Mouse (Mus musculus): ENCODE data around the gene Scimp. TPM values are rescaled to one million over a fixed set of nuclear protein-coding genes. Genes with fewer than 3 reads are reported as not detected.

Scimp gene
- total and polyA plus RNA-seq, 2 experiments from 2014 or later = 0.14 TPM; not detected in 1

- ATAC-seq (peak; percentile 70; the same call in 1 of the 2 replicates), DNase-seq (ENCODE audit: low spot score) (peak; percentile 89)
- no peak overlapping the region for H3K4me2 ChIP-seq (ENCODE audit: low read depth, low read length)
Observed at GRCm38 (mm10) chr11:70755645-70756044, 56.7 kb downstream of the Scimp start.

DNA sequence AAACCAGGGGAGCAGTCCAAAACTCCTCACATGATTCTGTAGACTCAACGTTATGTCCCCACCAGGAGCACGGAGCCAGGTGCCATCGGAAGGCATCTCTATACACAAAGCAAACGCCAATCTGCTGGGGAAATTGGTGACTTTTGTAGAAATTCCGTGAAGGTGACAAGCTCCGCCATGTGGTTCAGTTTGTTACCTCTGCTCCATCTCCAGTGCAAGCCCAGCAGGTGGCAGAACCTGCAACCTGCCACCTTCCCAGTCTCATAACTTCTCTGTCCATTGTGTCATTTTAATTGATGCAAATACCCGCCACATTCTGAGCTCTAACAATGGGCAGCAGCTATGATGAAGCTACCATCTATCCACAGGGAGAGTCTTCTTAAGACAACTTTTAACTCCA, 57.4 kb downstream of the Scimp start:
- Histone ChIP-seq H3K4me2 (ENCODE audit: low read depth, low read length) (no peak overlapping the region), H3K27ac (0 out of 2 replicates have a peak overlapping the region, but pooled peaks have one; percentile 3), H3K4me1 (ENCODE audit: insufficient read depth, low read length) (no peaks in the 10 kb centered on the region), H3K4me3 (ENCODE audit: low read length) (no peak overlapping the region), H3K27me3 (ENCODE audit: insufficient read depth, low read length) (no peaks in the 10 kb centered on the region), H3K36me3 (ENCODE audit: insufficient read depth, low read length) (no peaks in the 10 kb centered on the region), H3K9me3 (ENCODE audit: low read length) (no peaks in the 10 kb centered on the region), H3K9ac (replicated peaks; ENCODE audit: low read length) (no peak overlapping the region)
- ATAC-seq (no peak), DNase-seq (ENCODE audit: low spot score) (no peak)
- peak; percentile 24; the same call in 1 of the 2 replicates for TF ChIP-seq CTCF (IDR thresholded peaks at IDR 0.05; ENCODE audit: low read depth)
- 58% methylated on average over 7 of the region's 7 CpGs for WGBS

More at GRCm38 (mm10) chr11:70755645-70756044, 56.7 kb downstream of the Scimp start:
- WGBS = 7% methylated on average over 7 of the region's 7 CpGs
- TF ChIP-seq CTCF (IDR thresholded peaks at IDR 0.05; ENCODE audit: low read depth) = peak; percentile 96
- Histone ChIP-seq H3K36me3 (ENCODE audit: insufficient read depth, low read length) (no peaks in the 10 kb centered on the region), H3K27me3 (ENCODE audit: insufficient read depth, low read length) (no peaks in the 10 kb centered on the region), H3K9ac (replicated peaks; ENCODE audit: low read length) (no peak overlapping the region), H3K9me3 (ENCODE audit: low read length) (no peaks in the 10 kb centered on the region), H3K4me1 (ENCODE audit: insufficient read depth, low read length) (no peaks in the 10 kb centered on the region), H3K4me3 (ENCODE audit: low read length) (no peak overlapping the region), H3K27ac (no peak overlapping the region)

DNA sequence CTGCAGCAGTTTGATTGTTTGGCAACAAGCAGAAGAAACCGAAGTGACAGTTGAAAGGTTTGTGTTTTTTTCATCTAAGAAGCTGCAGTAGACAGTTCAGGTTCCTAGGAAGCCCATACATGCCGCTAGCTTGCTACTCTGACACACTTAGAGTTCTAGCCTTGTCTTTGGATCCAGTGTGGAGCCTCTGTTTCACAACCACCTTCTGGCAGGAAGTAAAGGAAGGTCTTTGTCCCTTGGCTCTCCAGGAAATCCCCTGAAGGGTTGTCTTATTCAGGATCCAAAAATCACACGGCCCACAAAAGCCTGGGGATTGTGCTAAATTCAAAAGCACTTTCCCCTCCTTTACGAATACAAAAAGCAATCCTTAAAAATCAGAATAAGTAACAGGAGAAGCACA, 57.9 kb downstream of the Scimp start:
- peak overlapping the region; percentile 2; the same call in 1 of the 2 replicates for H3K27ac ChIP-seq
- no peaks in the 10 kb centered on the region for H3K9me3 ChIP-seq (ENCODE audit: low read length)
- no peak overlapping the region for H3K4me2 ChIP-seq (ENCODE audit: low read depth, low read length)
- H3K4me1 ChIP-seq (ENCODE audit: insufficient read depth, low read length) = no peaks in the 10 kb centered on the region
- ATAC-seq (no peak), DNase-seq (ENCODE audit: low spot score) (no peak)
- H3K4me3 ChIP-seq (ENCODE audit: low read length) = no peak overlapping the region
- no peaks in the 10 kb centered on the region for H3K27me3 ChIP-seq (ENCODE audit: insufficient read depth, low read length)
- no peaks in the 10 kb centered on the region for H3K36me3 ChIP-seq (ENCODE audit: insufficient read depth, low read length)
- WGBS = 49% methylated on average over 4 of the region's 4 CpGs
- H3K9ac ChIP-seq (replicated peaks; ENCODE audit: low read length) = no peak overlapping the region
- TF ChIP-seq CTCF (IDR thresholded peaks at IDR 0.05; ENCODE audit: low read depth) = no peak

DNA sequence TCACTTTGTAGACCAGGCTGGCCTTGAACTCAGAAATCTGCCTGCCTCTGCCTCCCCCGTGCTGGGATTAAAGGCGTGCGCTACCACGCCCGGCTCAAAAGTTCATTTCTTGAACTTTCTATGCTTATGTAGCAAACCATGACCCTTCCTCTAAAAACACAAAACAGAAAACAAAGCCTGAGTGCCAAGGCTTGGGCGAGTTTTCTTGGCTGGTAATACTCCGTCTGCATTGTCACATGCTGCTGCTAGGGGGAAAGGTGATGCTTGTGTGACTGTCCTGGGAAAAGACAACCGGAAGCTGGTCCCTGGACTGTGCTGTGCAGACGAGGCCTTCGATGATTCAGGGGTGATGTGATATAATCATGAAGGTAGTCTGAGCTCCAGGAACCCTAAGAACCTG, 59.2 kb downstream of the Scimp start:
- 92% methylated on average over 10 of the region's 10 CpGs for WGBS
- no peaks in the 10 kb centered on the region for H3K4me1 ChIP-seq (ENCODE audit: insufficient read depth, low read length)
- ATAC-seq = no peak

DNA sequence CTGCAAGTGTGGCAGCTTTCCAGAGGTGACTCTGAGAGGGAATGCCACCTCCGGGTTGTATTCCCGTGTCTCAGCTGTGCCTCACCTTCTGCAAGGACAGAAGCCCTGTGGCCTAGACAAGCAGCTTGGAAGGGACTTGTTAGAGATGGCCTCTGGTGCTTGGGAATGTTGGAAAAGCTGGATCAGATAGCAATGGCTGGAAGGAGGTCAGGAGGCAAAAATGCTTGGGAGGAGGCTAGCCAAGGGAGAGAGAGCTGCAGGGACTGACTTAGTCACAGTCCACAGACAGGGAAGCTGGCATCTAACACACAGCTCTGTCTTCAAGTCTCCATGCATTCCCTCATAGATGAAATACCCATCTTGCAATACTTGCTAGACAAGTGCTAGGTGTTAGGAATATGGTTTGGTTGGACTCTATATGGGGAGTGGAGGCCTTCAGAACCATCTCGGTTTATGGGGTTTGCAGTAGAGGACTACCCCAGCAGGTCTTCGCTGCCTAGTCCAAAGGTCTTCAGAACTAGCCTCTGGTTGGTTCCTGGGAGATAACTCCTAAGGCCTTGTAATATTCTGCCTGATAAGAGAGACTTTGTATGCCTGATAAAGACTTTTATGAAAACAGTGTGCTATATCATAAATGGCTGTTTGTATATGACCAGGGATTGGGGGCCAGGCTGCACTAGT, 59.9 kb downstream of the Scimp start:
- H3K4me2 ChIP-seq (ENCODE audit: low read depth, low read length) = no peak overlapping the region
- no peak for ATAC-seq
- H3K36me3 ChIP-seq (ENCODE audit: insufficient read depth, low read length) = no peaks in the 10 kb centered on the region
- H3K27ac ChIP-seq = no peak overlapping the region
- DNase-seq (ENCODE audit: low spot score) = no peak
- H3K9ac ChIP-seq (replicated peaks; ENCODE audit: low read length) = no peak overlapping the region
- no peaks in the 10 kb centered on the region for H3K4me1 ChIP-seq (ENCODE audit: insufficient read depth, low read length)
- WGBS = 80% methylated on average over 4 of the region's 4 CpGs
- no peaks in the 10 kb centered on the region for H3K9me3 ChIP-seq (ENCODE audit: low read length)
- H3K4me3 ChIP-seq (ENCODE audit: low read length) = no peak overlapping the region
- H3K27me3 ChIP-seq (ENCODE audit: insufficient read depth, low read length) = no peaks in the 10 kb centered on the region
- no peak for TF ChIP-seq CTCF (IDR thresholded peaks at IDR 0.05; ENCODE audit: low read depth)

More for the DNA sequence above, 59.2 kb downstream of the Scimp start:
- DNase-seq (ENCODE audit: low spot score) = no peak
- Histone ChIP-seq H3K27ac (no peak overlapping the region), H3K9ac (replicated peaks; ENCODE audit: low read length) (no peak overlapping the region), H3K4me2 (ENCODE audit: low read depth, low read length) (no peak overlapping the region), H3K4me3 (ENCODE audit: low read length) (no peak overlapping the region), H3K27me3 (ENCODE audit: insufficient read depth, low read length) (no peaks in the 10 kb centered on the region), H3K36me3 (ENCODE audit: insufficient read depth, low read length) (no peaks in the 10 kb centered on the region), H3K9me3 (ENCODE audit: low read length) (no peaks in the 10 kb centered on the region)
- no peak for TF ChIP-seq CTCF (IDR thresholded peaks at IDR 0.05; ENCODE audit: low read depth)

GRCm38 (mm10) chr11:70747876-70748545, 64.4 kb downstream of the Scimp start:
- H3K36me3 ChIP-seq (ENCODE audit: insufficient read depth, low read length) = no peaks in the 10 kb centered on the region
- no peak overlapping the region for H3K27ac ChIP-seq
- H3K27me3 ChIP-seq (ENCODE audit: insufficient read depth, low read length) = no peaks in the 10 kb centered on the region
- ATAC-seq = no peak
- H3K9ac ChIP-seq (replicated peaks; ENCODE audit: low read length) = no peak overlapping the region
- H3K4me3 ChIP-seq (ENCODE audit: low read length) = no peak overlapping the region
- no peak overlapping the region for H3K4me2 ChIP-seq (ENCODE audit: low read depth, low read length)
- 86% methylated on average over 4 of the region's 4 CpGs for WGBS
- DNase-seq (ENCODE audit: low spot score) = no peak
- H3K9me3 ChIP-seq (ENCODE audit: low read length) = no peaks in the 10 kb centered on the region
- no peak for TF ChIP-seq CTCF (IDR thresholded peaks at IDR 0.05; ENCODE audit: low read depth)
- no peaks in the 10 kb centered on the region for H3K4me1 ChIP-seq (ENCODE audit: insufficient read depth, low read length)

DNA sequence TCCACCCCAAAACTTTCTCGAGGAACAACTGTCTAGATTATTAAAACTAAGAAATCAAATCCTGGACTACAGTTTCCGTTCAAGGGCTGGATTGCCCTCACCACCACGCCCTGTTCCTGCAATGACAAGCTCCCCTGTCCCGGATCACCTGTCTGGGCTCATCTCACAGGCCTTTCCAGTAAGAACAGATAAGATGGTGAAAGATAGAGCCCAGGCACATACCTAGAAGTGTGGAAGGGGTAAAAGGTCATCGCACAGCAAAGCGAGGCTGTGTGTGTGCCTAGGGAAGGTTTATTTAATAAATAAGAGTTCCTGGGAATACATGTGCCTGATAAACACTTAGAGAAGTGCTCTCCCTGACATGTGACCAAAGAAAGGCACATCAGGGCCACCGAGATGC, 66.8 kb downstream of the Scimp start:
- Histone ChIP-seq H3K27me3 (ENCODE audit: insufficient read depth, low read length) (no peaks in the 10 kb centered on the region), H3K4me2 (ENCODE audit: low read depth, low read length) (no peak overlapping the region), H3K4me1 (ENCODE audit: insufficient read depth, low read length) (no peaks in the 10 kb centered on the region), H3K36me3 (ENCODE audit: insufficient read depth, low read length) (no peaks in the 10 kb centered on the region), H3K9ac (replicated peaks; ENCODE audit: low read length) (no peak overlapping the region), H3K27ac (no peak overlapping the region), H3K4me3 (ENCODE audit: low read length) (no peak overlapping the region), H3K9me3 (ENCODE audit: low read length) (no peaks in the 10 kb centered on the region)
- DNase-seq (ENCODE audit: low spot score) (no peak), ATAC-seq (no peak)
- no peak for TF ChIP-seq CTCF (IDR thresholded peaks at IDR 0.05; ENCODE audit: low read depth)
- WGBS = 86% methylated on average over 7 of the region's 7 CpGs

Measured in hindbrain, postnatal 0 days (tissue).